Mouse (Mus musculus) ES-E14 (cell line): ENCODE results near the gene Zeb2. TPM values are rescaled to one million over a fixed set of nuclear protein-coding genes. Genes with fewer than 3 reads are reported as not detected.

Experiments
- DNase-seq: peaks from one replicate; pipeline ENCODE4 v3.0.0-alpha.2; 2013; ENCODE audit warnings: low read depth, low spot score
- H3K27ac ChIP-seq: 2 replicates; pipeline ENCODE4 v1.5.1; 2012; ENCODE audit warnings: low read depth, mild to moderate bottlenecking, low read length, moderate library complexity, mixed read lengths; ENCODE audit not compliant: poor library complexity, insufficient read depth, severe bottlenecking
- H3K36me3 ChIP-seq: 2 replicates; pipeline ENCODE4 v1.6.1; 2012; ENCODE audit warnings: mild to moderate bottlenecking, low read length, moderate library complexity, mixed read lengths; ENCODE audit not compliant: control insufficient read depth, poor library complexity, insufficient read depth, severe bottlenecking
- H3K4me1 ChIP-seq, 2 experiments: fragments of 150-350 bp in 1 of 2; sonication (generic) in 1 of 2; 2 replicates each; pipeline ENCODE4 v1.6.1; 2012; ENCODE audit warnings: low read length in 2 of 2, mild to moderate bottlenecking in 1 of 2, mixed read lengths in 1 of 2; ENCODE audit not compliant: control insufficient read depth in 2 of 2, insufficient read depth in 2 of 2, poor library complexity in 1 of 2
- H3K4me3 ChIP-seq, 2 experiments: fragments of 150-350 bp in 1 of 2; sonication (generic) in 1 of 2; 2 replicates each; pipeline ENCODE4 v1.5.1; 2012; ENCODE audit warnings: low read length in 2 of 2, low read depth in 1 of 2, mild to moderate bottlenecking in 1 of 2, mixed read lengths in 1 of 2; ENCODE audit not compliant: insufficient read depth in 1 of 2, poor library complexity in 1 of 2, severe bottlenecking in 1 of 2
- H3K9ac ChIP-seq: 2 replicates; pipeline ENCODE4 v1.6.1; 2012; ENCODE audit warnings: low read depth, mild to moderate bottlenecking, low read length, mixed read lengths; ENCODE audit not compliant: poor library complexity, insufficient read depth, severe bottlenecking
- H3K9me3 ChIP-seq: fragments of 150-350 bp; sonication (generic); 2 replicates; pipeline ENCODE4 v1.6.1; 2012; ENCODE audit warnings: low read depth, mild to moderate bottlenecking, low read length; ENCODE audit not compliant: control insufficient read depth, insufficient read depth
- CHD2 ChIP-seq: IDR thresholded peaks from 2 replicates; pipeline ENCODE4 v1.6.1; 2014; ENCODE audit warnings: mild to moderate bottlenecking, low read depth, low read length, inconsistent platforms
- HCFC1 ChIP-seq: IDR thresholded peaks from 2 replicates; pipeline ENCODE4 v1.6.1; 2012; ENCODE audit warnings: low read length, inconsistent platforms, borderline replicate concordance; ENCODE audit not compliant: insufficient read depth
- MAFK ChIP-seq: IDR thresholded peaks from 2 replicates; pipeline ENCODE4 v1.6.1; 2014; ENCODE audit warnings: mild to moderate bottlenecking, low read depth, low read length, inconsistent platforms; ENCODE audit not compliant: insufficient read depth
- ZC3H11A ChIP-seq: IDR thresholded peaks from 2 replicates; pipeline ENCODE4 v1.6.1; 2012; ENCODE audit warnings: low read depth, mild to moderate bottlenecking, inconsistent platforms, low read length, borderline replicate concordance
- ZNF384 ChIP-seq: IDR thresholded peaks from 2 replicates; pipeline ENCODE4 v1.6.1; 2012; ENCODE audit warnings: low read depth, low read length, inconsistent platforms
- in situ Hi-C, 2 experiments: fragments of 600-800 bp; cut with MboI; formaldehyde crosslinking; loops; one replicate each; pipeline ENCODE4 v1.15.1; 2025; ENCODE audit warnings: low sequenced_read_pairs in 2 of 2, inconsistent platforms in 1 of 2; ENCODE audit not compliant: unreplicated experiment in 2 of 2
- total RNA-seq: library from RNA; depleted of rRNA; stranded (reverse); fragments of 300-350 nt; gene quantifications from 2 replicates; pipeline ENCODE4 v1.2.3, GENCODE M21; 2012

The Zeb2 gene
- total RNA-seq, 1 experiment, result 11.9 TPM

- DNase-seq, result no peak
- H3K4me1 ChIP-seq, result no peaks in the 10 kb centered on the region
- in situ Hi-C loops, result no loop called here
- no peak overlapping the region for H3K27ac ChIP-seq
- H3K9me3 ChIP-seq, result no peaks in the 10 kb centered on the region
- TF ChIP-seq CHD2, result no peak
- no peak for TF ChIP-seq MAFK
- no peak for TF ChIP-seq ZNF384
- no peak for TF ChIP-seq ZC3H11A
- TF ChIP-seq HCFC1, result no peak
- H3K36me3 ChIP-seq, result no peaks in the 10 kb centered on the region
- H3K4me3 ChIP-seq, result no peak overlapping the region
- no peak overlapping the region for H3K9ac ChIP-seq
Observed at GRCm38 (mm10) chr2:45104066-45104465, 13.1 kb downstream of the Zeb2 start.

- Histone ChIP-seq H3K4me3 (no peak overlapping the region), H3K36me3 (no peaks in the 10 kb centered on the region), H3K9me3 (no peaks in the 10 kb centered on the region), H3K4me1 (no peaks in the 10 kb centered on the region), H3K27ac (no peak overlapping the region), H3K9ac (no peak overlapping the region)
- DNase-seq, result no peak
- in situ Hi-C loops, result no loop called here
- peak; percentile 88 for TF ChIP-seq ZNF384
- no peak for TF ChIP-seq HCFC1
Observed at GRCm38 (mm10) chr2:45103021-45103983, 13.9 kb downstream of the Zeb2 start.

- H3K36me3 ChIP-seq, result no peaks in the 10 kb centered on the region
- H3K4me3 ChIP-seq, result no peak overlapping the region
- in situ Hi-C loops, result no loop called here
- H3K9ac ChIP-seq, result no peak overlapping the region
- peaks cover 0 to 3% of the 10 kb centered on the region in 2 experiments; a peak in 1 of 4 replicates for H3K4me1 ChIP-seq
- no peaks in the 10 kb centered on the region for H3K9me3 ChIP-seq
- no peak for DNase-seq
- H3K27ac ChIP-seq, result no peak overlapping the region
- TF ChIP-seq MAFK, result no peak
- TF ChIP-seq HCFC1, result no peak
- TF ChIP-seq ZC3H11A, result no peak
Observed at GRCm38 (mm10) chr2:45102191-45102638, 15.0 kb downstream of the Zeb2 start.

GRCm38 (mm10) chr2:45101586-45101985 lies 15.6 kb downstream of the Zeb2 start:
- Histone ChIP-seq H3K4me3 (no peak overlapping the region), H3K36me3 (no peaks in the 10 kb centered on the region), H3K9ac (no peak overlapping the region), H3K4me1 (peaks cover 0 to 3% of the 10 kb centered on the region in 2 experiments; a peak in 1 of 4 replicates), H3K9me3 (no peaks in the 10 kb centered on the region), H3K27ac (no peak overlapping the region)
- DNase-seq, result no peak
- in situ Hi-C loops, result no loop called here
- TF ChIP-seq CHD2 (no peak), MAFK (no peak), ZC3H11A (no peak), ZNF384 (no peak), HCFC1 (no peak)

GRCm38 (mm10) chr2:45101040-45101439 lies 16.2 kb downstream of the Zeb2 start:
- H3K9me3 ChIP-seq, result no peaks in the 10 kb centered on the region
- peaks cover 0 to 3% of the 10 kb centered on the region in 2 experiments; a peak in 1 of 4 replicates for H3K4me1 ChIP-seq
- no peak for TF ChIP-seq ZC3H11A
- TF ChIP-seq ZNF384, result no peak
- no peak for TF ChIP-seq CHD2
- TF ChIP-seq HCFC1, result no peak
- no peak for TF ChIP-seq MAFK
- DNase-seq, result no peak
- no peaks in the 10 kb centered on the region for H3K36me3 ChIP-seq
- in situ Hi-C loops, result no loop called here
- H3K9ac ChIP-seq, result no peak overlapping the region
- H3K4me3 ChIP-seq, result no peak overlapping the region
- H3K27ac ChIP-seq, result no peak overlapping the region
